Mouse (Mus musculus) hindbrain, embryonic 15.5 days (tissue): ENCODE results near the gene Ephx1. TPM values are rescaled to one million over a fixed set of nuclear protein-coding genes. Genes with fewer than 3 reads are reported as not detected.
A peak's percentile ranks its signal among the peaks of the same experiment; 100 is the strongest.
"Not testable (repeated sequence)": the region's sequence is repeated elsewhere in the genome, so short reads cannot be mapped to it uniquely, and the experiment has no call there.

Experiments
- ATAC-seq: fragments of 200-750 bp; cut with Nextera tagmentation; 2 replicates; pipeline ENCODE4 v1.8.0; 2017; ENCODE audit warnings: low read depth, moderate number of reproducible peaks, moderate TSS enrichment; ENCODE audit not compliant: low FRiP score
- H3K27ac ChIP-seq: fragments of 300-500 bp; sonication (generic); replicated peaks from 2 replicates; pipeline ENCODE4 v1.5.1; 2015; ENCODE audit warnings: mild to moderate bottlenecking, inconsistent platforms
- H3K27me3 ChIP-seq: fragments of 300-500 bp; sonication (generic); 2 replicates; pipeline ENCODE4 v1.6.1; 2015; ENCODE audit warnings: control low read depth, inconsistent platforms
- H3K36me3 ChIP-seq: fragments of 300-500 bp; sonication (generic); 2 replicates; pipeline ENCODE4 v1.6.1; 2015; ENCODE audit warnings: control low read depth, inconsistent platforms
- H3K4me1 ChIP-seq: fragments of 300-500 bp; sonication (generic); replicated peaks from 2 replicates; pipeline ENCODE4 v1.6.1; 2015; ENCODE audit warnings: control low read depth, inconsistent platforms
- H3K4me2 ChIP-seq: fragments of 300-500 bp; sonication (generic); 2 replicates; pipeline ENCODE4 v1.6.1; 2015; ENCODE audit warnings: moderate library complexity, mild to moderate bottlenecking, inconsistent platforms
- H3K4me3 ChIP-seq: fragments of 300-500 bp; sonication (generic); 2 replicates; pipeline ENCODE4 v1.5.1; 2015; ENCODE audit warnings: mild to moderate bottlenecking, inconsistent platforms
- H3K9ac ChIP-seq: fragments of 300-500 bp; sonication (generic); 2 replicates; pipeline ENCODE4 v1.6.1; 2015; ENCODE audit warnings: inconsistent platforms
- H3K9me3 ChIP-seq: fragments of 300-500 bp; sonication (generic); 2 replicates; pipeline ENCODE4 v1.6.1; 2016; ENCODE audit warnings: control low read depth, inconsistent platforms
- WGBS: fragments of 180-500 bp; shearing (Covaris S2); methylation state at CpG from one replicate; pipeline ENCODE4 v1.1.7; 2015; 5-methylcytosine and 5-hydroxymethylcytosine counted together
- polyA plus RNA-seq: library from polyadenylated mRNA; unstranded; fragments of >200 nt; fragmentation: Nextera tagmentation; extraction: Ambion mirVana; gene quantifications from 2 replicates; pipeline ENCODE4 v1.2.1, GENCODE M21; 2015

Gene Ephx1
- polyA plus RNA-seq, 1 experiment from 2014 or later: 8.3 TPM

- H3K4me3 ChIP-seq: peak within 1 kb of the TSS; percentile 71
- H3K9me3 ChIP-seq: no peaks in the 10 kb centered on the region
- no peaks in the 10 kb centered on the region for H3K36me3 ChIP-seq
- peak within 1 kb of the TSS; percentile 97 for H3K4me2 ChIP-seq
- under 1% methylated on average over 65 of the region's 73 CpGs for WGBS
- no peak within 1 kb of the TSS for H3K27ac ChIP-seq
- ATAC-seq: peak; percentile 52
- peaks cover 46% of the 10 kb centered on the region for H3K27me3 ChIP-seq
- peak within 1 kb of the TSS; percentile 56 for H3K9ac ChIP-seq
- H3K4me1 ChIP-seq: peaks cover 26% of the 10 kb centered on the region
Measured at GRCm38 (mm10) chr1:180942166-180943031, 78.3 kb downstream of the Ephx1 start, which contains the start of gene Tmem63a. TSS of gene Tmem63a (plus strand) at chr1:180942344.

GRCm38 (mm10) chr1:180941726-180942125 is 79.0 kb downstream of the Ephx1 start:
- H3K27me3 ChIP-seq: peaks cover 52% of the 10 kb centered on the region
- WGBS: 6% methylated on average over 18 of the region's 18 CpGs

GRCm38 (mm10) chr1:180940776-180941460 is 79.8 kb downstream of the Ephx1 start:
- Histone ChIP-seq H3K4me1 (peaks cover 26% of the 10 kb centered on the region), H3K27me3 (peaks cover 58% of the 10 kb centered on the region), H3K27ac (no peak overlapping the region), H3K9me3 (no peaks in the 10 kb centered on the region), H3K4me2 (no peak overlapping the region), H3K9ac (no peak overlapping the region), H3K36me3 (no peaks in the 10 kb centered on the region), H3K4me3 (no peak overlapping the region)
- WGBS: 81% methylated on average over 7 of the region's 7 CpGs
- ATAC-seq: no peak

More at GRCm38 (mm10) chr1:180941726-180942125, 79.0 kb downstream of the Ephx1 start:
- H3K27ac ChIP-seq: no peak overlapping the region
- H3K4me2 ChIP-seq: peak overlapping the region; percentile 97
- no peaks in the 10 kb centered on the region for H3K36me3 ChIP-seq
- H3K4me1 ChIP-seq: peaks cover 29% of the 10 kb centered on the region
- peak overlapping the region; percentile 56; the same call in 1 of the 2 replicates for H3K9ac ChIP-seq
- no peak; the same call in 1 of the 2 replicates for ATAC-seq
- H3K4me3 ChIP-seq: peak overlapping the region; percentile 71
- H3K9me3 ChIP-seq: no peaks in the 10 kb centered on the region

DNA sequence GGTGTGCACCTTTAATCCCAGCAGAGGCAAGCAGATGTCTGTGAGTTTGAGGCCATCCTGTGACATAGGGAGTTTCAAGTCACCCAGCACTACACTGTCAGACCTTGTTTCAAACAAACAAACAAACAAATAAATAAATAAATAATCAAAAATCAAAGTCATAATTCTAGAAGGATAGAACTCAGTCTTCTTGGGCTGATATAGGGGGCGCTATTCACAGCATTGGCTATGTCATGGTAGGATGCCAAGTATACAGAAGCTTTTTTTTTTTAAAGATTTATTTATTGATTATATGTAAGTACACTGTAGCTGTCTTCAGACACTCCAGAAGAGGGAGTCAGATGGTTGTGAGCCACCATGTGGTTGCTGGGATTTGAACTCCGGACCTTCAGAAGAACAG is 81.9 kb downstream of the Ephx1 start:
- H3K4me2 ChIP-seq, H3K27ac ChIP-seq, ATAC-seq, H3K4me3 ChIP-seq, H3K9me3 ChIP-seq, H3K9ac ChIP-seq, H3K36me3 ChIP-seq: not testable (repeated sequence)
- Histone ChIP-seq H3K4me1 (peaks cover 21% of the 10 kb centered on the region), H3K27me3 (peaks cover 74% of the 10 kb centered on the region)
- 82% methylated on average over 2 of the region's 2 CpGs for WGBS

DNA sequence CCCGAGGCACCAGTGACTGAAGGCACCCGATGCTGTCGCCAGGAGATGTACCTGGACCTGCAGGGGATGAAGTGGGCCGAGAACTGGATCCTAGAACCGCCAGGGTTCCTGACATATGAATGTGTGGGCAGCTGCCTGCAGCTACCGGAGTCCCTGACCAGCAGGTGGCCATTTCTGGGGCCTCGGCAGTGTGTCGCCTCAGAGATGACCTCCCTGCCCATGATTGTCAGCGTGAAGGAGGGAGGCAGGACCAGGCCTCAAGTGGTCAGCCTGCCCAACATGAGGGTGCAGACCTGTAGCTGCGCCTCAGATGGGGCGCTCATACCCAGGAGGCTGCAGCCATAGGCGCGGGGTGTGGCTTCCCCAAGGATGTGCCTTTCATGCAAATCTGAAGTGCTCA is 83.1 kb downstream of the Ephx1 start:
- H3K4me3 ChIP-seq, H3K9ac ChIP-seq, H3K4me2 ChIP-seq, H3K36me3 ChIP-seq, ATAC-seq, H3K9me3 ChIP-seq, H3K27ac ChIP-seq: not testable (repeated sequence)
- Histone ChIP-seq H3K4me1 (peaks cover 13% of the 10 kb centered on the region), H3K27me3 (peaks cover 63% of the 10 kb centered on the region)
- 19% methylated on average over 13 of the region's 13 CpGs for WGBS

GRCm38 (mm10) chr1:180936610-180937398 is 83.9 kb downstream of the Ephx1 start:
- Histone ChIP-seq H3K4me2 (peak overlapping the region; percentile 45), H3K4me3 (peak overlapping the region; percentile 23), H3K27me3 (peaks cover 56% of the 10 kb centered on the region)
- not testable (repeated sequence) for H3K4me1 ChIP-seq, H3K9ac ChIP-seq, H3K9me3 ChIP-seq, H3K36me3 ChIP-seq, H3K27ac ChIP-seq
- WGBS: 3% methylated on average over 39 of the region's 41 CpGs
- ATAC-seq: peak; percentile 79

- WGBS: 11% methylated on average over 21 of the region's 21 CpGs
- H3K36me3 ChIP-seq: no peaks in the 10 kb centered on the region
- peaks cover 40% of the 10 kb centered on the region for H3K27me3 ChIP-seq
- H3K27ac ChIP-seq: no peak within 1 kb of the TSS
- no peak within 1 kb of the TSS for H3K4me3 ChIP-seq
- H3K9me3 ChIP-seq: no peaks in the 10 kb centered on the region
- 0 out of 2 replicates have a peak, but pooled peaks cover 2% of the 10 kb centered on the region for H3K4me1 ChIP-seq
- H3K4me2 ChIP-seq: no peak within 1 kb of the TSS
- H3K9ac ChIP-seq: no peak within 1 kb of the TSS
- ATAC-seq: no peak
Measured at GRCm38 (mm10) chr1:180934467-180935419, 86.0 kb downstream of the Ephx1 start, which contains the start of gene Lefty1. TSS of gene Lefty1 (plus strand) at chr1:180935022.

DNA sequence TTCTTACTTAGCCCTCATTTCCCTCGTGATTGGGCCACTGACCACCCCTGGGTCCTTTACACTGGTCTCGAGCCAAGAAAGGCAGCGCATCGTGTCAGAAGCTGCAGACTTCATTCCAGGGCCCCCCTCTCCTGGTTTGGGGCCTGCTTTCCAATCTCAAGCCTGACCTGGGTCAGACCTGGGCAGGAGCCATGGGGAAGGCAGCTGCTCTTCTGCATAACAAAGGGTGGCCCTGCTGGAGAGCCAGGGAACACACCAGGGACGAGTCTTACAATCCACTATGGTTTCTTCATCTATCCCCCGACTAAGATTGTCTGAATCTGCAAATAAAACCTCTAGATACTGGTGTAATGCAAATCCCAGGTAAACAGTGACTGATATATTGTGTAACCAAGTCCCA is 87.0 kb downstream of the Ephx1 start:
- no peak for ATAC-seq
- Histone ChIP-seq H3K27me3 (peaks cover 39% of the 10 kb centered on the region), H3K4me3 (no peak overlapping the region), H3K9me3 (no peaks in the 10 kb centered on the region), H3K36me3 (no peaks in the 10 kb centered on the region), H3K4me2 (no peak overlapping the region), H3K27ac (no peak overlapping the region), H3K4me1 (0 out of 2 replicates have a peak, but pooled peaks cover 2% of the 10 kb centered on the region), H3K9ac (no peak overlapping the region)
- WGBS: 15% methylated on average over 6 of the region's 6 CpGs

GRCm38 (mm10) chr1:180931106-180931505 is 89.6 kb downstream of the Ephx1 start:
- Histone ChIP-seq H3K9me3 (no peaks in the 10 kb centered on the region), H3K4me3 (no peak overlapping the region), H3K27ac (no peak overlapping the region), H3K4me2 (no peak overlapping the region), H3K4me1 (no peaks in the 10 kb centered on the region), H3K9ac (no peak overlapping the region), H3K27me3 (peaks cover 22% of the 10 kb centered on the region), H3K36me3 (no peaks in the 10 kb centered on the region)
- 49% methylated on average over 3 of the region's 3 CpGs for WGBS
- ATAC-seq: no peak

- WGBS: 66% methylated on average over 2 of the region's 2 CpGs
- no peak overlapping the region for H3K9ac ChIP-seq
- no peaks in the 10 kb centered on the region for H3K36me3 ChIP-seq
- no peaks in the 10 kb centered on the region for H3K9me3 ChIP-seq
- peaks cover 7% of the 10 kb centered on the region for H3K27me3 ChIP-seq
- H3K4me3 ChIP-seq: no peak overlapping the region
- H3K27ac ChIP-seq: no peak overlapping the region
- no peak overlapping the region for H3K4me2 ChIP-seq
- no peak for ATAC-seq
- no peaks in the 10 kb centered on the region for H3K4me1 ChIP-seq
Measured at GRCm38 (mm10) chr1:180929599-180929998, 91.1 kb downstream of the Ephx1 start.

DNA sequence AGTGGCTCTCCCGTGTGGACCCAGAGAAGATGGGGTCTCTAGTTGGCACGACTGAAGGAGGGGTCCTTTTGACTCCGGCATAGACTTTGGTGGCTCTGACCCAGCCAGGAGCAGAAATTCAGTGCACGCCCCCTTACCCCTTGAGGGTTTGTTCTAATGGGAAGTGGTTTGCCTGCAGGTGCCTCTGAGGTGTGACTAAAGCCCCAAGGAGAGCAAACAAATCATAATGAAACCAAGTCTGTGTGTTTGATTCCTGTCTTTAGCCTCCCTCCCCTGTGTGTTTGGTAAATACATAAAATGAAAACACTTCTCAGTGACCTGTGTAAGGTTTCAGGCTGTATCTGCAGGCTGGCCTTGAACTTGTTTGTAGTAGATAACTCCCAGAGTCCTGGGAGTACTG is 94.4 kb downstream of the Ephx1 start:
- ATAC-seq: no peak
- WGBS: 79% methylated on average over 4 of the region's 4 CpGs
- H3K4me3 ChIP-seq: no peak overlapping the region
- H3K27ac ChIP-seq: no peak overlapping the region
- no peaks in the 10 kb centered on the region for H3K27me3 ChIP-seq
- no peak overlapping the region for H3K4me2 ChIP-seq
- no peaks in the 10 kb centered on the region for H3K4me1 ChIP-seq
- H3K9me3 ChIP-seq: no peaks in the 10 kb centered on the region
- H3K36me3 ChIP-seq: no peaks in the 10 kb centered on the region
- H3K9ac ChIP-seq: no peak overlapping the region
